Mouse (Mus musculus) ES-Bruce4 (cell line): ENCODE results near the gene Mapk8. TPM values are rescaled to one million over a fixed set of nuclear protein-coding genes. Genes with fewer than 3 reads are reported as not detected.

Source experiments
- H3K27ac ChIP-seq: 2 replicates; pipeline ENCODE4 v1.5.1; 2012; ENCODE audit warnings: low read length, inconsistent platforms; ENCODE audit not compliant: insufficient read depth
- H3K27me3 ChIP-seq: 2 replicates; pipeline ENCODE4 v1.6.1; 2012; ENCODE audit warnings: mild to moderate bottlenecking, low read length, inconsistent platforms; ENCODE audit not compliant: control insufficient read depth, poor library complexity, insufficient read depth, severe bottlenecking
- H3K36me3 ChIP-seq: 2 replicates; pipeline ENCODE4 v1.6.1; 2012; ENCODE audit warnings: inconsistent platforms, mild to moderate bottlenecking, low read length, moderate library complexity; ENCODE audit not compliant: control insufficient read depth, poor library complexity, insufficient read depth, severe bottlenecking
- H3K4me1 ChIP-seq: one replicate; pipeline ENCODE4 v1.8.1; 2011; ENCODE audit warnings: low read length; ENCODE audit not compliant: control insufficient read depth, insufficient read depth
- H3K4me3 ChIP-seq: 2 replicates; pipeline ENCODE4 v1.5.1; 2011; ENCODE audit warnings: low read depth, mild to moderate bottlenecking, low read length
- H3K9ac ChIP-seq: 2 replicates; pipeline ENCODE4 v1.6.1; 2012; ENCODE audit warnings: low read depth, mild to moderate bottlenecking, inconsistent platforms; ENCODE audit not compliant: poor library complexity, severe bottlenecking
- H3K9me3 ChIP-seq: replicated peaks from 2 replicates; pipeline ENCODE4 v1.6.1; 2012; ENCODE audit warnings: mild to moderate bottlenecking, low read length, inconsistent platforms; ENCODE audit not compliant: control insufficient read depth, poor library complexity, insufficient read depth, severe bottlenecking
- CTCF ChIP-seq: IDR thresholded peaks from one replicate; pipeline ENCODE4 v1.8.1; 2011; ENCODE audit warnings: low read depth, low read length
- EP300 ChIP-seq: IDR thresholded peaks from 2 replicates; pipeline ENCODE4 v1.6.1; 2011; ENCODE audit warnings: low read depth, low read length; ENCODE audit not compliant: insufficient read depth
- POLR2A ChIP-seq: IDR thresholded peaks from one replicate; pipeline ENCODE4 v1.8.1; 2011; ENCODE audit warnings: low read length; ENCODE audit not compliant: insufficient read depth
- polyA plus RNA-seq: library from polyadenylated mRNA; stranded (reverse); fragments of >200 nt; gene quantifications from 2 replicates; pipeline ENCODE4 v1.2.4, GENCODE M21; 2011; ENCODE audit warnings: low read depth; ENCODE audit not compliant: missing spikeins, insufficient read depth, insufficient read length

Mapk8 gene
- polyA plus RNA-seq, 1 experiment = 81.5 TPM

GRCm38 (mm10) chr14:33351019-33351418 lies 95.9 kb downstream of the Mapk8 start:
- Histone ChIP-seq H3K9me3 (no peaks in the 10 kb centered on the region), H3K9ac (peak overlapping the region; percentile 42), H3K4me3 (peak overlapping the region; percentile 65), H3K36me3 (no peaks in the 10 kb centered on the region), H3K27ac (no peak overlapping the region), H3K27me3 (no peaks in the 10 kb centered on the region; the same call in 1 of the 2 replicates), H3K4me1 (no peaks in the 10 kb centered on the region)
- TF ChIP-seq EP300 (no peak), CTCF (no peak), POLR2A (no peak)

- no peak for TF ChIP-seq POLR2A
- no peak for TF ChIP-seq EP300
- TF ChIP-seq CTCF = no peak
- H3K4me3 ChIP-seq = no peak overlapping the region
- no peaks in the 10 kb centered on the region for H3K9me3 ChIP-seq
- H3K9ac ChIP-seq = no peak overlapping the region
- H3K27ac ChIP-seq = no peak overlapping the region
- no peaks in the 10 kb centered on the region; the same call in 1 of the 2 replicates for H3K27me3 ChIP-seq
- no peaks in the 10 kb centered on the region for H3K4me1 ChIP-seq
- no peaks in the 10 kb centered on the region for H3K36me3 ChIP-seq
Measured at GRCm38 (mm10) chr14:33348146-33348545, 98.8 kb downstream of the Mapk8 start.

- no peaks in the 10 kb centered on the region for H3K4me1 ChIP-seq
- TF ChIP-seq EP300 (no peak), CTCF (no peak), POLR2A (no peak)
- no peaks in the 10 kb centered on the region for H3K36me3 ChIP-seq
- no peak overlapping the region for H3K4me3 ChIP-seq
- no peaks in the 10 kb centered on the region; the same call in 1 of the 2 replicates for H3K27me3 ChIP-seq
- H3K9me3 ChIP-seq = no peaks in the 10 kb centered on the region
- no peak overlapping the region for H3K9ac ChIP-seq
- H3K27ac ChIP-seq = no peak overlapping the region
Measured at GRCm38 (mm10) chr14:33347738-33348137, 99.2 kb downstream of the Mapk8 start.

- Histone ChIP-seq H3K27ac (no peak overlapping the region), H3K4me3 (no peak overlapping the region), H3K36me3 (no peaks in the 10 kb centered on the region), H3K9me3 (no peaks in the 10 kb centered on the region), H3K27me3 (no peaks in the 10 kb centered on the region; the same call in 1 of the 2 replicates), H3K4me1 (no peaks in the 10 kb centered on the region), H3K9ac (no peak overlapping the region)
- no peak for TF ChIP-seq POLR2A
- TF ChIP-seq CTCF = no peak
- no peak for TF ChIP-seq EP300
Measured at GRCm38 (mm10) chr14:33346546-33346945, 100.4 kb downstream of the Mapk8 start.

- Histone ChIP-seq H3K4me1 (no peaks in the 10 kb centered on the region), H3K27ac (no peak overlapping the region), H3K27me3 (no peaks in the 10 kb centered on the region), H3K9ac (no peak overlapping the region), H3K9me3 (no peaks in the 10 kb centered on the region), H3K4me3 (no peak overlapping the region), H3K36me3 (no peaks in the 10 kb centered on the region)
- TF ChIP-seq POLR2A (no peak), EP300 (no peak), CTCF (no peak)
Measured at GRCm38 (mm10) chr14:33343131-33343725, 103.7 kb downstream of the Mapk8 start.

- Histone ChIP-seq H3K36me3 (no peaks in the 10 kb centered on the region), H3K4me3 (no peak overlapping the region), H3K4me1 (no peaks in the 10 kb centered on the region), H3K9ac (no peak overlapping the region), H3K27me3 (no peaks in the 10 kb centered on the region), H3K9me3 (no peaks in the 10 kb centered on the region), H3K27ac (no peak overlapping the region)
- no peak for TF ChIP-seq CTCF
- no peak for TF ChIP-seq POLR2A
- TF ChIP-seq EP300 = no peak
Measured at GRCm38 (mm10) chr14:33338684-33339083, 108.3 kb downstream of the Mapk8 start.
